Mouse (Mus musculus) forebrain, embryonic 16.5 days (tissue): ENCODE data around the gene Adamts3. TPM values are rescaled to one million over a fixed set of nuclear protein-coding genes. Genes with fewer than 3 reads are reported as not detected.

Source experiments
- ATAC-seq: fragments of 200-750 bp; cut with Nextera tagmentation; 2 replicates; pipeline ENCODE4 v1.8.0; 2017; ENCODE audit warnings: mild to moderate bottlenecking, moderate library complexity
- H3K27ac ChIP-seq: fragments of 300-500 bp; sonication (generic); 2 replicates; pipeline ENCODE4 v1.5.1; 2014; ENCODE audit warnings: low read length, control low read depth
- H3K27me3 ChIP-seq: fragments of 300-500 bp; sonication (generic); replicated peaks from 2 replicates; pipeline ENCODE4 v1.6.1; 2014; ENCODE audit warnings: low read length; ENCODE audit not compliant: control insufficient read depth, insufficient read depth
- H3K36me3 ChIP-seq: fragments of 300-500 bp; sonication (generic); 2 replicates; pipeline ENCODE4 v1.6.1; 2014; ENCODE audit not compliant: control insufficient read depth, insufficient read depth
- H3K4me1 ChIP-seq: fragments of 300-500 bp; sonication (generic); replicated peaks from 2 replicates; pipeline ENCODE4 v1.6.1; 2014; ENCODE audit warnings: low read length; ENCODE audit not compliant: control insufficient read depth, insufficient read depth
- H3K4me2 ChIP-seq: fragments of 300-500 bp; sonication (generic); 2 replicates; pipeline ENCODE4 v1.6.1; 2014; ENCODE audit warnings: mild to moderate bottlenecking, low read length, control low read depth
- H3K4me3 ChIP-seq: fragments of 300-500 bp; sonication (generic); replicated peaks from 2 replicates; pipeline ENCODE4 v1.5.1; 2014; ENCODE audit warnings: mild to moderate bottlenecking, low read length, control low read depth
- H3K9ac ChIP-seq: fragments of 300-500 bp; sonication (generic); replicated peaks from 2 replicates; pipeline ENCODE4 v1.6.1; 2014; ENCODE audit warnings: low read depth, low read length, control low read depth
- H3K9me3 ChIP-seq: fragments of 300-500 bp; sonication (generic); 2 replicates; pipeline ENCODE4 v1.6.1; 2016; ENCODE audit warnings: low read length; ENCODE audit not compliant: control insufficient read depth
- WGBS: fragments of 180-500 bp; shearing (Covaris S2); extraction: QIAGEN DNeasy Blood & Tissue Kit; methylation state at CpG from one replicate; pipeline ENCODE4 v1.1.7; 2014; 5-methylcytosine and 5-hydroxymethylcytosine counted together
- polyA plus RNA-seq: library from polyadenylated mRNA; unstranded; fragments of >200 nt; fragmentation: Nextera tagmentation; extraction: Ambion mirVana; gene quantifications from 2 replicates; pipeline ENCODE4 v1.2.1, GENCODE M21; 2015

The Adamts3 gene
- polyA plus RNA-seq, 1 experiment from 2014 or later = 14.3 TPM

DNA sequence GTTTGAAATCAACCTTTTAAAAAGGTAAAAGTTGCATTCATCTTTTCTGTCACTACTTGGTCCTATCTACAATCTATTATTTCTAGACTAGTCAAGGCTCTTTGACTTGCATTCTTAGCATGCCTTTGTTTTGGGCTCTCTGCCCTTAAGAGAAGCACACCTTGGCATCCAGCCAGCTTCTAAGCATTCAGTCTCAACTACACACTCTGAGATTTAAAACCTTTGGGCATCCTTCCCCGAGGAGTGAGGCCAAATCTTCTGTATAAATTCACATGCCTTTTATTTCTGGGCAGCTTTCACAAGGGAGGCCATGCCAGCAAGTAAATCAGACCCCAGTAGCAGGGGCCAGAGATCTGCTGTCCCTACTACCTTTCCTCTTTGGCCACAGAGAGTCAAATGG lies 178.9 kb downstream of the Adamts3 start:
- H3K36me3 ChIP-seq = no peaks in the 10 kb centered on the region
- no peak overlapping the region; the same call in 1 of the 2 replicates for H3K27ac ChIP-seq
- no peak overlapping the region for H3K4me2 ChIP-seq
- peaks cover 29% of the 10 kb centered on the region for H3K4me1 ChIP-seq
- peak; percentile 63 for ATAC-seq
- no peaks in the 10 kb centered on the region for H3K27me3 ChIP-seq
- WGBS = 13% methylated on average over 1 of the region's 1 CpGs
- no peak overlapping the region for H3K9ac ChIP-seq
- H3K9me3 ChIP-seq = no peaks in the 10 kb centered on the region; the same call in 1 of the 2 replicates
- no peak overlapping the region for H3K4me3 ChIP-seq

DNA sequence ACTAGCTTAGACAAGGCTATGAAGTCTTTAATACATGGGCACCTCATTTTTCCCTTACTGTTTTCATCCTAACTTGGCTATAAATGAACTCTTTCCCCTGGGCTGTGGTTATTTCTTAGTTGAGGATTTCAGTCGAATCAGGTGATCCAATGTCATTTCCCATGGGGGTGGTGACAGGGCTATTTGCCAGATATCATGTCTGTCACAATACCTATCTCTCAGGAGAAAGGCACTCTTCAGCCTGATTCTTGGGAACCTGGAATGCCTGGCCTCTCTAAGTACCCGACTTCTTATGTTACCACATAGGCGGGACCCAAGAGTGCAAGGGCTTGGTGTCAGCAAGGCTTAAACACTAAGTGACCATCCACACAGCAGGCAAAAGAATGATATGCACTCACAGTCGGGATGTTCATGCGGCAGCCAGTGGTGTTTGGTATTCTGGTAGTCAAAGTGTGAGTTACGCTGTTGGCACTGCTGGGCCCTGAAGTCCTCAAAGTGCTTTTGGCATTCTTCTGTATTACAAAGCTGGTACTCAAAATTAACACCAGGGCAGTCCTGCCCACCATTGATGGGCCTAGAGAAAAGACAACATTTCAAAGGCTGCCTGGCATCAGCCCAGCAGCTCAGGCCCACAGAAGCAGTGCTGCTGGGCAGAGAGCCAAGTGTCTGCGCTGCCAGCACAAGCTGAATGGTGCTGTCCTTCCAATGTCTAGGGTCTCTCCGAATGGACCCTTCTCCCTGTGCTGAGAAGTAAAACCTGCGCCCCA lies 181.7 kb downstream of the Adamts3 start:
- no peak overlapping the region for H3K4me2 ChIP-seq
- H3K36me3 ChIP-seq = no peaks in the 10 kb centered on the region
- no peak overlapping the region for H3K9ac ChIP-seq
- no peaks in the 10 kb centered on the region; the same call in 1 of the 2 replicates for H3K9me3 ChIP-seq
- peaks cover 29% of the 10 kb centered on the region for H3K4me1 ChIP-seq
- H3K27me3 ChIP-seq = no peaks in the 10 kb centered on the region
- H3K27ac ChIP-seq = no peak overlapping the region; the same call in 1 of the 2 replicates
- peak; percentile 95 for ATAC-seq
- WGBS = 10% methylated on average over 9 of the region's 9 CpGs
- H3K4me3 ChIP-seq = no peak overlapping the region

DNA sequence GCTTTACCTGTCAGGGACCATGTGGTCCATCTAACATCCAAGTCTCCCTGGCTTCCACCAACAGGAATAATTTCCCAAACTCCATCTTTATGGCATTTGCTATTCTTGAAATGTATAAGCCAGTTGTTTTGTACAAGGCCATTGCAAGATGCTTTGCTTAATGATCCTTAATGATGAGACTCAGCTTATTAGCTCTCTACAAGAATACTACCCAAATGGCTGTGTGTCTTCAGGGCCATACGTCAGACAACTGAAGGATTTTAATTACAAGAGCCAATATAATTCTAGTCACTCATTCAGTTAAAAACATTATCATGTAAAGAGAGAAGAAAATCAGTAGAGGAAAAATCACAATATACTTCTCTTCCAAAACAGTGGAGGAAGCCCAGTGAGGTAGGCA lies 195.3 kb downstream of the Adamts3 start:
- Histone ChIP-seq H3K4me1 (no peaks in the 10 kb centered on the region), H3K27ac (no peak overlapping the region), H3K4me2 (no peak overlapping the region), H3K9ac (no peak overlapping the region), H3K36me3 (no peaks in the 10 kb centered on the region), H3K4me3 (no peak overlapping the region), H3K27me3 (no peaks in the 10 kb centered on the region), H3K9me3 (no peaks in the 10 kb centered on the region)
- ATAC-seq = no peak
- 74% methylated on average over 1 of the region's 1 CpGs for WGBS

DNA sequence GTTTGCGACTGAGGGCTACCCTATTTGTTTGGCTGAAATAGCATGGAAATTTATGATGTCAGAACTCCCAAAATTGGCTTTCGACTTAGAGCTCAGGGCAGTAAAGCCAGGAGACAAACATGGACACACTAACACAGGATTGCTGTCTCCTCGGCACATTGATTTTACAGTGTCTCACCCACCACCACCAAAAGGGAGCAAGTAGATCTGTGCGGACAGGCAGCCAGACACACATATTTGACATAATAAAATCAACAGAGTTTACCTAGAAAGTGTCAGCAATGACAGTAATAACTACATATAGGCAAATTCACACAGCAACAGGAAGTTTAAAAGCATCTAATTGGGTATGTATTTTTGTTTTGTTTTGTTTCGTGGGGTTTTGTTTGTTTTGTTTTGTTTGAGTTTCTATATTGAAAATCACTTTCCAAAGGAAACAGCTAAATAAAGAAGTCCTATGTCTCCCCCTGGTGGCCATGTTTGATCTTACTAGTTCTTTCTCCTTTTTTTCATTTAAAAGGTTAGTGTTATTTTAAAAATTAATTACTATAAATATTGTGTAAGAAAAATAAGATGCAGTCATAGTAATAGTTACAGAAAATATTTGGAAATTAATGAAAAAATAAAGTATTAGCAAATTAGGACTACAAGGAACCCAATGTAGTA lies 203.1 kb downstream of the Adamts3 start:
- 63% methylated on average over 5 of the region's 5 CpGs for WGBS
- no peaks in the 10 kb centered on the region for H3K4me1 ChIP-seq
- H3K36me3 ChIP-seq = no peaks in the 10 kb centered on the region
- H3K4me3 ChIP-seq = no peak overlapping the region
- ATAC-seq = no peak
- no peak overlapping the region for H3K4me2 ChIP-seq
- no peaks in the 10 kb centered on the region for H3K9me3 ChIP-seq
- no peak overlapping the region for H3K27ac ChIP-seq
- H3K27me3 ChIP-seq = no peaks in the 10 kb centered on the region
- no peak overlapping the region for H3K9ac ChIP-seq

DNA sequence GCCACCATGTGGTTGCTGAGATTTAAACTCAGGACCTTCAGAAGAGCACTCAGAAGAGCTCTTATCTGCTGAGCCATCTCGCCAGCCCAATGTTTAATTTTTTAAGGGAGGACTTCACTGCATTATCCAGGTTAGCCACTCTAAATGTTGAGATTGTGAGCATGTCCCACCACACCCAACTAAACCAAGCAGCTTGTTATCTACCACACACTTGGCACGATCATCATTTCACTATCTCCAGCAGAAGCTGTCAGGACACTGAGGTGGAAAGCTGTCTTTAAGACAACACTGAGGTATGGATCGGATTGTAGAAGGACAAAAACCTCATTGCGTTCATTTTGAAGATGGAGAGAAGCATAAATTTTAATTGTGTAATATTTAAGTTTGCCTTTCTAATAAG lies 205.0 kb downstream of the Adamts3 start:
- H3K27me3 ChIP-seq = no peaks in the 10 kb centered on the region
- WGBS = 97% methylated on average over 4 of the region's 4 CpGs
- ATAC-seq = no peak
- H3K27ac ChIP-seq = no peak overlapping the region
- H3K4me1 ChIP-seq = no peaks in the 10 kb centered on the region
- no peak overlapping the region for H3K9ac ChIP-seq
- no peaks in the 10 kb centered on the region for H3K36me3 ChIP-seq
- no peaks in the 10 kb centered on the region for H3K9me3 ChIP-seq
- no peak overlapping the region for H3K4me2 ChIP-seq
- no peak overlapping the region for H3K4me3 ChIP-seq

DNA sequence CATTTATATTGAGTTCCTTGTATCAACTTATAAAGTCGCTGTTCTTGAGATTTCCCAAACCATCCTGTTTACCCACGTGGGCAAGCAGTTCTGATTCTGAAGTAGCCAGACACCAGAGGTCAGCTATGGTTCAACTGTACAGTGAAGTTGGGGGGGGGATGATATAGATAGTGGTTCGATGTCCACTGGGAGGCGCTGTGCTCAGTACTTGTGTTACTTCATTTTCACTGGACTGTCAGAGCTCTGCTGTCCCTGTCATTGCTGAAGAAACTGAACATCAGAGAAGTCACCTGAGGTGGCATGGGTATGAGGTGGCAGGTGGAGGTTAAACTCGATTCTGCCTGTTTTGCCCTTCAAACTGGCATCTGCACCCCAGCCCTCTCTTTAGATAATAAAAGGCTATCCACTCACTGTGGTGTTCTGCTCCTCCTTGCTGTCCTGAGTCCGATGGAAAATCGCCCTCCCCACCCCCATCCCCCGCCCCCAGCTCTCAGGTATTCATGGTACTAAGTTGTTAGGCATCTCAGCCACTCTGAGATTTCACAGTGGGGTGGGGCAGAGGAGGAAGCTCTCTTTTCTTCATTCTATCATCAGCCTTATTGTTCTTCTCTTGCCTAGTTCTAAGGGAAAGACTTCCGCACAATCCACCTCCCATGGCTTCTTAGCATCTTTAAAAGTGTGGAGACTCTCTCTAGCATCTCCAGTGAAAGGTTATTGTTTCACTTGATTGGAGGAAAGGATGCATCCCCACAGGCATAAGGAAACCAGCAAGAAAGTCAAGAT lies 208.9 kb downstream of the Adamts3 start:
- Histone ChIP-seq H3K36me3 (no peaks in the 10 kb centered on the region), H3K9ac (no peak overlapping the region), H3K4me1 (no peaks in the 10 kb centered on the region), H3K27ac (no peak overlapping the region), H3K4me2 (no peak overlapping the region), H3K4me3 (no peak overlapping the region), H3K9me3 (no peaks in the 10 kb centered on the region), H3K27me3 (no peaks in the 10 kb centered on the region)
- 80% methylated on average over 9 of the region's 9 CpGs for WGBS
- no peak for ATAC-seq

DNA sequence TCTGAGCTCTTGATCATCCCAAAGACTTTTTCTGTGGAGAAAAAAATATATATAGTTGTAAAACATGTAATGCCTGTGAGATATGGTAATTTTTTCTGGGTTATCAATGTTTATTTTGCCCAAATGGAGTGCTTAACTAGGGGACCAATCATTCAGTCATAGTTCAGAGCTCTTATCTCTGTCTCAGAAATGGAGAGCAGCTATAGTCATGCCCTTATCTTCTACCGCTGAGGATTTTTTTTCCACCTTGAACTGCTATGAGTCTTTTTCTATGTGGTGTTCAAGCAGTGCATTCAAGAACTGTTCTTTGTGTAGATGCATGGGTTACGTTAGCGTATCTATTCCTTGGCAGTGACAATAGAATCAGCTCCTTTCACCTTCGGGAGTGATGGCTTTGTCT lies 210.2 kb downstream of the Adamts3 start:
- Histone ChIP-seq H3K4me3 (no peak overlapping the region), H3K9me3 (no peaks in the 10 kb centered on the region), H3K4me2 (no peak overlapping the region), H3K36me3 (no peaks in the 10 kb centered on the region), H3K27me3 (no peaks in the 10 kb centered on the region), H3K4me1 (no peaks in the 10 kb centered on the region), H3K27ac (no peak overlapping the region), H3K9ac (no peak overlapping the region)
- no peak for ATAC-seq
- 63% methylated on average over 4 of the region's 4 CpGs for WGBS

DNA sequence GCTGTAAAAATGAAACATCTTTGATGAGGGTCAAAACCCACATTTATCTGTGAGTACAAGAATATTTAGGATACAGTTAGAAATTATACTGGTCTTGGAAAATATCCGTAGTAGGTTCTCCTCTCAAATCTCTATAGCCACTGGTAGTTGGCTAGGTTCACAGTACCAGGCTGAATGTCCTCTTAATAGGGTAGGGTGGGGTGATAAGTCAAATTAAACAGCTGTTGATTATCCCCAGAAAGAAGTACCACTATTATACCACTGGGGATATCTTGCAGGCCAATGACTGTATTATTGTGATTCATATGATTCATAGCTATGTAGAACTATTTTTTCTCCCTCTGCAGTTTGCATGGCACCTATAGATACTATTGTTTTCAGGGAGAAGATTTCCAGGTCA lies 228.8 kb downstream of the Adamts3 start:
- no peak overlapping the region for H3K4me3 ChIP-seq
- H3K9ac ChIP-seq = no peak overlapping the region
- no peak overlapping the region for H3K4me2 ChIP-seq
- no peaks in the 10 kb centered on the region for H3K9me3 ChIP-seq
- no peak overlapping the region for H3K27ac ChIP-seq
- H3K36me3 ChIP-seq = no peaks in the 10 kb centered on the region
- H3K4me1 ChIP-seq = no peaks in the 10 kb centered on the region
- 95% methylated on average over 1 of the region's 1 CpGs for WGBS
- no peak for ATAC-seq
- no peaks in the 10 kb centered on the region for H3K27me3 ChIP-seq

DNA sequence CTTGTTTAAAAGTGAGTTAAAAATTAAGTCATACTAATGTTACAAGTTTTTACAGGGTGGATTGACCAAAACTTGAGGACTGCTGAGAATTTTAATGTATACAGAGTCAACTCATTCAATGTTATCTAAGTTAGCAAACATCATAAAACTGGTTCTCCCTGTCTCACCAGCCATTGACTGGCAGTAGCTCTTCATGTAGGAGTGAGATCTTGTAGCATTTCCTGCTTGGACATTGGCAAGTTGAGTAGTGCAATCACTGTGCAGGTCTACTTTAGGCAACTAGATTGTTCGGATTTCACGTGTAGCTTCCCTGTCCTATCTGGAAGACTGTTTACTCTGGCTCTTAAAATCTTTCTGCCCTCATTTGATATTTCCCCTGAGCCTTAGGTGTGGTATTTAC lies 229.3 kb downstream of the Adamts3 start:
- ATAC-seq = no peak
- H3K4me1 ChIP-seq = no peaks in the 10 kb centered on the region
- no peak overlapping the region for H3K9ac ChIP-seq
- no peak overlapping the region for H3K27ac ChIP-seq
- H3K9me3 ChIP-seq = no peaks in the 10 kb centered on the region
- no peaks in the 10 kb centered on the region for H3K27me3 ChIP-seq
- 88% methylated on average over 2 of the region's 2 CpGs for WGBS
- H3K4me3 ChIP-seq = no peak overlapping the region
- no peak overlapping the region for H3K4me2 ChIP-seq
- no peaks in the 10 kb centered on the region for H3K36me3 ChIP-seq
